Mouse (Mus musculus) bone marrow, adult 2 months (tissue): ENCODE results near the gene Prrc2a. TPM values are rescaled to one million over a fixed set of nuclear protein-coding genes. Genes with fewer than 3 reads are reported as not detected.

Experiments used
- H3K27ac ChIP-seq: fragments of 200-500 bp; 2 replicates; pipeline ENCODE4 v1.5.1; 2012; ENCODE audit warnings: low read depth, mild to moderate bottlenecking, control low read depth, inconsistent platforms, low read length; ENCODE audit not compliant: control insufficient read depth, poor library complexity, insufficient read depth
- H3K4me1 ChIP-seq: fragments of 200-500 bp; 2 replicates; pipeline ENCODE4 v1.6.1; 2011; ENCODE audit warnings: low read length; ENCODE audit not compliant: control insufficient read depth, insufficient read depth
- H3K4me3 ChIP-seq: fragments of 200-500 bp; replicated peaks from 2 replicates; pipeline ENCODE3; 2011; ENCODE audit warnings: mild to moderate bottlenecking, low read depth, low read length, control low read depth; ENCODE audit not compliant: control insufficient read depth
- CTCF ChIP-seq: fragments of 200-500 bp; IDR thresholded peaks from 2 replicates; pipeline ENCODE4 v1.5.1; 2011; ENCODE audit warnings: low read length, control low read depth; ENCODE audit not compliant: control insufficient read depth, insufficient read depth
- POLR2A ChIP-seq: fragments of 200-500 bp; IDR thresholded peaks from 2 replicates; pipeline ENCODE4 v1.6.1; 2011; ENCODE audit warnings: low read depth, mild to moderate bottlenecking, control low read depth, low read length, borderline replicate concordance; ENCODE audit not compliant: control insufficient read depth
- WGBS: fragments of 180-500 bp; shearing (Covaris S2); methylation state at CpG from one replicate; pipeline ENCODE4 v1.1.7; 2018; 5-methylcytosine and 5-hydroxymethylcytosine counted together
- polyA plus RNA-seq: library from polyadenylated mRNA; stranded (reverse); fragments of >200 nt; gene quantifications from 2 replicates; pipeline ENCODE4 v1.2.4, GENCODE M21; 2011; ENCODE audit warnings: low replicate concordance; ENCODE audit not compliant: missing spikeins, insufficient read depth, insufficient read length

Prrc2a gene
- 208 and 214 TPM in 2 replicates for polyA plus RNA-seq

DNA sequence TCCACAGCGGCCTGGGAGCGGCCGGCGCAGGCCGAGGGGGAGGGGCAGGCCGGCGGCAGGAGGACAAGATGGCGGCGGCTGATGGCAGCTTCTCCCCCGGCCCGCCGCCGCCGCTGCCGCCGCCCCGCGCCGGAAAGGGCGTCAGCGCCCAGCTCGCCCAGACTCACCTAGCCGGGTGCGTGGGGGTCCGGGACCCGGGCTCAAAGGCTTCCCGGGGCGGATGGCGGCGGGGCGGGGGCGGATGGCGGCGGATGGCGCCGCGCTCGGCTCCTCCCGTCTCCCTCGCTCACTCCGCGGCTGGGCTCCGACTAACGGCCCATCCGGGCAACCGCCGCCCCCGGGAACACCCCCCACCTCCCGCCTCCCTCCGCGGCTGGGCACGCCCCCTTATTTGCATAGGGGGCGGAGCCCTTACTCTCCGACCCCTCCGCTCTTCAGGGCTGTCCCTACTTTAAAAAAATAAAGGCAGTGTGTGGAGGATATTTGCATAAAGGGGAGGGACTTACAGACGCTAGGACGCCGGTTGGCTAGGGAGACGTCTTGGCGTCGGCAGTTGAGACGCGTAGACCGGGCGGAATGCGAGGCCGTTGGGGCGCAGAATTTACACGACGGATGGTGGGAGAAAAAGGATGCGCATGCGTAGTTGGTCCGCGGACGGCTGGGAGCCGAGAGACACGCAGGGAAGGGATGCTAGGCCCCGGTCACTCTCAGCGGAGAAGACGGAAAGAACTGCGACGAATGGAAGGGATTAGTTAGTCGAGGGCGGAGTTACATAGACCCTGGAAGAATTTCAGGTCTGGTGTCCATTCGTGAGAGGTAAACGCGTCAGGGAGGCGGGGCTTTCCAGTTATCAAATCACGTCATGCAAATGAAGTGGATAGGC, at the start of gene Prrc2a:
Gene Prrc2a (minus strand): TSS at position 330 of the 883 bp plus-strand sequence.
- under 1% methylated on average over 81 of the region's 89 CpGs for WGBS
- Histone ChIP-seq H3K27ac (peak within 1 kb of the TSS; percentile 96), H3K4me3 (peak within 1 kb of the TSS; percentile 81), H3K4me1 (peaks cover 4% of the 10 kb centered on the region; the same call in 1 of the 2 replicates)
- TF ChIP-seq POLR2A: peak; percentile 77; the same call in 1 of the 2 replicates
- TF ChIP-seq CTCF: peak; percentile 7; the same call in 1 of the 2 replicates

DNA sequence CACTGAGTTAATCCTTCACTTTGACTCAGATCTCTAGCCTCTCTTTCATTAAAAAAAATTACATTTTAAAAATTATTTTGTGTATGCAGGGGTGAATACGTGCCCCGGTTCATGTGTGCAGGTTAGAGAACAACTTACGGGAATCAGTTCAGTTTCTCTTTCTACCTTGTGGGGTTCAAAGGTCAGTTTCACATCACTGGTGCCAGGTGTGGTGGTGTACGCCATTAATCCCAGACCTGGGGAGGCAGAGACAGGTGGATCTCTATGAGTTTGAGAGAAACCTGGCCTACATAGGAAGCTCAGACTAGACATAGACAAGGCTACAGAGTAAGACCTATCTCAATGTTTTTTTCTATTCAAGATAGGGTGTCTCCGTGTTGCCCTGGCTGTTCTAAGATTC, 48.4 kb upstream of the Prrc2a start:
- H3K4me1 ChIP-seq: peaks cover 16% of the 10 kb centered on the region
- WGBS: 83% methylated on average over 5 of the region's 5 CpGs
- TF ChIP-seq POLR2A: no peak
- no peak for TF ChIP-seq CTCF
- H3K4me3 ChIP-seq: no peak overlapping the region
- H3K27ac ChIP-seq: no peak overlapping the region

DNA sequence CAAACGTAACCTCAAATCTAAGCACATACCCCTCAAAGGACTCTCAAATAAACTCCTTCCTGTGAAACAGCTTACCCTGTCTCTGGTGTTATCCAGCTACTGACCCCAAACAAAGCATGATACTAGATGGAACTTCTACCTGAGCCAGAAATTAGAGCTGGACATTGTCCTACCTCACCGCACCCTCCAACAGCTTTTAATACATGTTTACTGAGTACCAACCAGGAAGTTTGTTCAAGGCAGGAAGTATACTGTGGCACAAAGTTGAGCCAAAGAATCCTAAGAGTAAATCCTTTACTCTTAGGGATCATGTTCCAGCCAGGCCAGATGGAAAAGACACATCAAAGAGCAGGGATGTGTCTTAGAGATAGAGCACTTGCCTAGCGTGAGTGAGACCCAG, 45.9 kb upstream of the Prrc2a start:
- 63% methylated on average over 3 of the region's 3 CpGs for WGBS
- Histone ChIP-seq H3K4me3 (no peak overlapping the region), H3K27ac (no peak overlapping the region; the same call in 1 of the 2 replicates), H3K4me1 (peaks cover 13% of the 10 kb centered on the region)
- TF ChIP-seq CTCF (no peak), POLR2A (no peak)

DNA sequence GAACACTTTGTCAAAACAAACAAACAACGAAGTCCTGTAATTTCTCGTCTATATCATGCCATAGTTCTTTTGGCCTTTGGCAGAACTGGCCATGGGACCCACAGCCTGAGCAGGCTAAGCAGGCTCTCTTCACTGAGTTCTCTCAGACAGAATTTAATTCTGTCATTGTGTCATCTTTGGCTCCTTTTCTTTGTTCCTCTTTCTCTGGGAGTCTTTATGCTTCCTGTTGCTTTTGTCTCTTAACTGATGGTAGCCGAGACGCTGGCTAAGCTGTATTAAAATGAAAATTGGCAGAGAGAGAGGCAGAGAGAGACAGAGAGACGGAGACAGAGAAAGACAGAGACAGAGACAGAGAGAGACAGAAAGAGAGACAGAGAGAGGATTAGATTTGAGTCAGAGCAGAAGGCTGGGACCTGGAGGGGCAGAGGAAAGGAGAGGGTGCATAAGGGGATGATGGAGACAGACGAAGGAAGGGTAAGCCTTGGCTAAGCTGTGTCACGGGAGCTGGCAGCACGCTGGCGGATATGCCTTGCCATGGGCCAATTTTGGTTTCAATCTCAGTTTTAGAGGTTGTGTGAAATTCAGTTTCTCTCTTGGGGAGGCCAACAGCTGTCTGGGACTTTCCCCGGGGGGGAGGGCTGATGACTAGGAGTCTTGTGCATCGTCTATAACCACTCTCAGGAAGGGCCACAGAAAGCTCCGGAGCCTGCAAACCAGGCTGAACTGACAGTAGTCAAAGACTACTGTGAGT, 45.3 kb upstream of the Prrc2a start:
- Histone ChIP-seq H3K4me1 (peaks cover 13% of the 10 kb centered on the region), H3K4me3 (no peak overlapping the region), H3K27ac (peak overlapping the region; percentile 57)
- TF ChIP-seq POLR2A: no peak
- no peak for TF ChIP-seq CTCF
- 13% methylated on average over 12 of the region's 12 CpGs for WGBS

DNA sequence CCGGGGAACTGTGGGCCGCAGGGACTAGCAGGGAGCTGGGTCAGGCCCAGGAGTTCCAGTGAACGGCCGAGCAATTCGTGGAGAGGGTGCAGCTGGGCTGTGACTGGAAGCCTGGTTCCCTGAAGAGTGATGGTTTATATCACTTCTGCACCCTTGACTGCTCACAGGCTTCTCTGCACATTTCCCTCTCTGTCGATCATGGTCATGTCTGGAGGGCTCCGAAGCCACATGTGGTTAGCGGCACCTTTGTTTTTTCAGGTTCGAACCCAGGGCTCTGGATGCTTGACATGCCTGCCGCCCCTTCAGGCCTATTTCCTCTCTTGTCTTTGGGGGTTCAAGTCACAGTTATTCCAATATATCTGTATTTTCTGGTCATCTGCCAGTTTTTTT, 40.7 kb upstream of the Prrc2a start:
- peak overlapping the region; percentile 35 for H3K27ac ChIP-seq
- H3K4me3 ChIP-seq: peak overlapping the region; percentile 17
- peaks cover 9% of the 10 kb centered on the region for H3K4me1 ChIP-seq
- WGBS: 53% methylated on average over 10 of the region's 10 CpGs
- TF ChIP-seq POLR2A (no peak), CTCF (no peak)

DNA sequence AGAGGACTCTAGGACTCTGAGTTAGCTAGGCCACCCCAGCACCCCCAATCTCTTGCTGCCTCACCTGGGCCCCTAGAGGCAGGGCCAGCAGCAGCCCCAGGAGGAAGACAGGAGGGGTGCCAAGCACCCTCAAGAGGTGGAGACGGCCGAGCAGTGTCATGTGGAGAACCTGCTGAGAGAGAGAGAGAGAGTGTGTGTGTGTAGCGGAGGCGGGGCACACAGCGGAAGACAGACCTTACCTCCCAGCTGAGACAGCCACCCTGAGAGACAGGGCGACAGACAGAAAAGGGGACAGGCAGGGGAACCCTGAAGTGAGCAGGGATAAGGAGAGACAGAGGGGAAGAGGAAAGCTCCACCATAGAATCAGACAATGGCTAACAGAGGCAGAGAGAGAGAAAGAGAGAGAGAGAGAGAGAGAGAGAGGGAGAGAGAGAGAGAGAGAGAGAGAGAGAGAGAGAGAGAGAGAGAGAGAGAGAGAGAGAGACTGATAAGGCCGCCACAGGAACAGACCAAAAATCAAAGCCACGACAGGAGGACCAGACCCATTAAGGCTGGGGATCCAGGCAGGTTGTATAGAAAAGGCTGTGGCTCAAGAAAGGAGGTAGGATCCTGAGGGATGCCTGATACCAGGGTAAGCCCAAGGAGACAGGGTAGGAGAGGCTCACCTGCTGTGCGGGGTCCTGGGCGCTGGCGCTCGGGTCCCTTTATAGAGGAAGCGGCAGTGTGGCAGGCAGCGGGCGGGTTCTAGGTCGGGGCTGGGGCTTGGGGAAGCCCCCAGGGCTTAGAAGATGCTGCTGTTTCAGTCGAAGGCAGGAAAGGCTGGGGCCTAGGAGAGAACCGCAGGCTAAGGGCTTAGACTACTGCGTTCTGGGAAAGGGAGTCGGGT, 40.0 kb upstream of the Prrc2a start, which contains the start of gene Lta:
Gene Lta (minus strand): TSS at position 858 of the 886 bp plus-strand sequence.
- 44% methylated on average over 20 of the region's 20 CpGs for WGBS
- H3K4me1 ChIP-seq: peaks cover 8% of the 10 kb centered on the region
- H3K4me3 ChIP-seq: peak within 1 kb of the TSS; percentile 42

DNA sequence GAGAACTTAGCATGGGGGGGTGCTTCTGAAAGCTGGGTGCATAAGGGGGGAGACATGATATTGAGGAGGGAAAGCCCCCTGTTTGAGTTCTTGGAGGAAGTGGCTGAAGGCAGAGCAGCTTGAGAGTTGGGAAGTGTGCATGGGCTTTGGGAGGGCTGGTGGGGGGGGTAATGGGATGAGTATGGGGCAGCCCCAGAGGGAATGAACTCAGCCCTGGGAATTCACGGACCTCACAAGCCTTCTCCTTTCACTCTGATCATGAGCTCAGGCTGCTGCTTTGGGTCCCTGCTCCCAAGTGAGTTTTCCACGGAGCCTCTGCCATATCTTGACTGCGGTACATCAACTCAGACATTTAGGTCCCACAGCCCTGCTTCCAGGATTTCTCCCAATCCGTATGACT, 37.7 kb upstream of the Prrc2a start:
- H3K4me1 ChIP-seq: no peaks in the 10 kb centered on the region
- TF ChIP-seq CTCF (no peak), POLR2A (no peak)
- H3K27ac ChIP-seq: peak overlapping the region; percentile 85; the same call in 1 of the 2 replicates
- 71% methylated on average over 4 of the region's 4 CpGs for WGBS
- no peak overlapping the region for H3K4me3 ChIP-seq

More for the DNA sequence above, 40.0 kb upstream of the Prrc2a start, which contains the start of gene Lta:
- TF ChIP-seq CTCF: no peak
- no peak for TF ChIP-seq POLR2A
- peak within 1 kb of the TSS; percentile 40 for H3K27ac ChIP-seq

DNA sequence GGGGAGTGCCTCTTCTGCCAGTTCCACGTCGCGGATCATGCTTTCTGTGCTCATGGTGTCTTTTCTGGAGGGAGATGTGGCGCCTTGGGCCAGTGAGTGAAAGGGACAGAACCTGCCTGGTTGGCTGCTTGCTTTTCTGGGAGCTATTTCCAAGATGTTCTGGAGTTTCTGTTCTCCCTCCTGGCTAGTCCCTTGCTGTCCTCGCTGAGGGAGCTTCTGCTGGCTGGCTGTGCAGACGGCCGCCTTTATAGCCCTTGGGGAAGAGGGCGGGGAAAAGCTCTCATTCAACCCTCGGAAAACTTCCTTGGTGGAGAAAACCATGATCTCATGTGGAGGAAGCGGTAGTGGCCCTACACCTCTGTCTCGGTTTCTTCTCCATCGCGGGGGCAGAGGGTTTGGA, 37.1 kb upstream of the Prrc2a start, which contains the start of gene Tnf:
Gene Tnf (minus strand): TSS at position 221 of the 400 bp plus-strand sequence.
- H3K4me1 ChIP-seq: no peaks in the 10 kb centered on the region
- H3K4me3 ChIP-seq: peak within 1 kb of the TSS; percentile 99
- H3K27ac ChIP-seq: peak within 1 kb of the TSS; percentile 85
- 1% methylated on average over 13 of the region's 13 CpGs for WGBS
- peak; percentile 95 for TF ChIP-seq POLR2A
- no peak for TF ChIP-seq CTCF
